Mouse (Mus musculus): ENCODE data around the gene Ccdc6. TPM values are rescaled to one million over a fixed set of nuclear protein-coding genes. Genes with fewer than 3 reads are reported as not detected.
"Not testable (repeated sequence)": the region's sequence is repeated elsewhere in the genome, so short reads cannot be mapped to it uniquely, and the experiment has no call there.

Ccdc6 gene
- polyA plus RNA-seq, 1 experiment, result 23.3 TPM

GRCm38 (mm10) chr10:70211281-70211680 lies 114.4 kb downstream of the Ccdc6 start:
- no peak overlapping the region for H3K4me3 ChIP-seq (ENCODE audit: insufficient read depth, low read length)
- TF ChIP-seq CTCF (IDR thresholded peaks at IDR 0.05; ENCODE audit: extremely low read depth, insufficient read depth, low read length) (no peak), POLR2A (IDR thresholded peaks at IDR 0.05; ENCODE audit: extremely low read depth, insufficient read depth, low read length) (no peak)
- H3K4me1 ChIP-seq (ENCODE audit: control insufficient read depth, insufficient read depth, low read length), result no peaks in the 10 kb centered on the region
- H3K27ac ChIP-seq (ENCODE audit: insufficient read depth, low read length), result no peak overlapping the region

- Histone ChIP-seq H3K4me3 (ENCODE audit: insufficient read depth, low read length) (no peak overlapping the region), H3K4me1 (ENCODE audit: control insufficient read depth, insufficient read depth, low read length) (no peaks in the 10 kb centered on the region), H3K27ac (ENCODE audit: insufficient read depth, low read length) (no peak overlapping the region)
- TF ChIP-seq CTCF (IDR thresholded peaks at IDR 0.05; ENCODE audit: extremely low read depth, insufficient read depth, low read length) (no peak), POLR2A (IDR thresholded peaks at IDR 0.05; ENCODE audit: extremely low read depth, insufficient read depth, low read length) (no peak)
These were observed 124.0 kb downstream of the Ccdc6 start for GRCm38 (mm10) chr10:70220971-70221370.

- not testable (repeated sequence) for H3K4me1 ChIP-seq (ENCODE audit: control insufficient read depth, insufficient read depth, low read length); H3K4me3 ChIP-seq (ENCODE audit: insufficient read depth, low read length); H3K27ac ChIP-seq (ENCODE audit: insufficient read depth, low read length)
These were observed 125.3 kb downstream of the Ccdc6 start for GRCm38 (mm10) chr10:70222231-70222630.

- no peaks in the 10 kb centered on the region for H3K4me1 ChIP-seq (ENCODE audit: control insufficient read depth, insufficient read depth, low read length)
- no peak for TF ChIP-seq CTCF (IDR thresholded peaks at IDR 0.05; ENCODE audit: extremely low read depth, insufficient read depth, low read length)
- TF ChIP-seq POLR2A (IDR thresholded peaks at IDR 0.05; ENCODE audit: extremely low read depth, insufficient read depth, low read length), result no peak
- H3K4me3 ChIP-seq (ENCODE audit: insufficient read depth, low read length), result no peak overlapping the region
- no peak overlapping the region for H3K27ac ChIP-seq (ENCODE audit: insufficient read depth, low read length)
These were observed 127.7 kb downstream of the Ccdc6 start for GRCm38 (mm10) chr10:70224571-70224970.

- Histone ChIP-seq H3K4me1 (ENCODE audit: control insufficient read depth, insufficient read depth, low read length) (no peaks in the 10 kb centered on the region), H3K4me3 (ENCODE audit: insufficient read depth, low read length) (no peak overlapping the region), H3K27ac (ENCODE audit: insufficient read depth, low read length) (no peak overlapping the region)
- TF ChIP-seq CTCF (IDR thresholded peaks at IDR 0.05; ENCODE audit: extremely low read depth, insufficient read depth, low read length), result no peak
- no peak for TF ChIP-seq POLR2A (IDR thresholded peaks at IDR 0.05; ENCODE audit: extremely low read depth, insufficient read depth, low read length)
These were observed 128.8 kb downstream of the Ccdc6 start for GRCm38 (mm10) chr10:70225760-70226159.

- no peak overlapping the region for H3K4me3 ChIP-seq (ENCODE audit: insufficient read depth, low read length)
- H3K4me1 ChIP-seq (ENCODE audit: control insufficient read depth, insufficient read depth, low read length), result no peaks in the 10 kb centered on the region
- H3K27ac ChIP-seq (ENCODE audit: insufficient read depth, low read length), result no peak overlapping the region
- TF ChIP-seq POLR2A (IDR thresholded peaks at IDR 0.05; ENCODE audit: extremely low read depth, insufficient read depth, low read length) (no peak), CTCF (IDR thresholded peaks at IDR 0.05; ENCODE audit: extremely low read depth, insufficient read depth, low read length) (no peak)
These were observed 129.7 kb downstream of the Ccdc6 start for GRCm38 (mm10) chr10:70226608-70227007.

- Histone ChIP-seq H3K27ac (ENCODE audit: insufficient read depth, low read length) (no peak overlapping the region), H3K4me3 (ENCODE audit: insufficient read depth, low read length) (no peak overlapping the region), H3K4me1 (ENCODE audit: control insufficient read depth, insufficient read depth, low read length) (no peaks in the 10 kb centered on the region)
- TF ChIP-seq POLR2A (IDR thresholded peaks at IDR 0.05; ENCODE audit: extremely low read depth, insufficient read depth, low read length) (no peak), CTCF (IDR thresholded peaks at IDR 0.05; ENCODE audit: extremely low read depth, insufficient read depth, low read length) (no peak)
These were observed 133.4 kb downstream of the Ccdc6 start for GRCm38 (mm10) chr10:70230352-70230751.

- no peak overlapping the region for H3K4me3 ChIP-seq (ENCODE audit: insufficient read depth, low read length)
- TF ChIP-seq CTCF (IDR thresholded peaks at IDR 0.05; ENCODE audit: extremely low read depth, insufficient read depth, low read length), result no peak
- no peak for TF ChIP-seq POLR2A (IDR thresholded peaks at IDR 0.05; ENCODE audit: extremely low read depth, insufficient read depth, low read length)
- H3K27ac ChIP-seq (ENCODE audit: insufficient read depth, low read length), result no peak overlapping the region
These were observed 141.0 kb downstream of the Ccdc6 start for GRCm38 (mm10) chr10:70237936-70238335.

More at GRCm38 (mm10) chr10:70237936-70238335, 141.0 kb downstream of the Ccdc6 start:
- no peaks in the 10 kb centered on the region for H3K4me1 ChIP-seq (ENCODE audit: control insufficient read depth, insufficient read depth, low read length)

Other genes with a start within 250 kb of the Ccdc6 start
- 0.81 and 0.84 TPM in 2 replicates for gene Mrln, start 107.5 kb downstream of the Ccdc6 start, polyA plus RNA-seq (2012; rRNA removed)
- gene Slc16a9, start 148.0 kb downstream of the Ccdc6 start, polyA plus RNA-seq (2012; rRNA removed), result 2.5 and 2.9 TPM in 2 replicates

All from cortical plate, adult 2 months (tissue).